Mouse (Mus musculus) erythroblast, embryonic 14.5 days (primary cell): ENCODE results near the gene Git2. TPM values are rescaled to one million over a fixed set of nuclear protein-coding genes. Genes with fewer than 3 reads are reported as not detected.

ENCODE experiments used
- H3K27me3 ChIP-seq: 2 replicates; pipeline ENCODE4 v1.6.1; 2012; ENCODE audit warnings: inconsistent platforms; ENCODE audit not compliant: control insufficient read depth
- H3K36me3 ChIP-seq: 2 replicates; pipeline ENCODE4 v1.6.1; 2012; ENCODE audit warnings: mild to moderate bottlenecking, inconsistent platforms; ENCODE audit not compliant: control insufficient read depth
- H3K4me1 ChIP-seq: 2 replicates; pipeline ENCODE4 v1.6.1; 2012; ENCODE audit warnings: inconsistent platforms; ENCODE audit not compliant: control insufficient read depth
- H3K4me3 ChIP-seq: replicated peaks from 2 replicates; pipeline ENCODE3; 2012; ENCODE audit warnings: moderate library complexity, mild to moderate bottlenecking, inconsistent platforms
- H3K9me3 ChIP-seq: 2 replicates; pipeline ENCODE4 v1.6.1; 2012; ENCODE audit warnings: low read length, inconsistent platforms, mixed read lengths; ENCODE audit not compliant: control insufficient read depth
- GATA1 ChIP-seq: IDR thresholded peaks from 2 replicates; pipeline ENCODE4 v1.6.1; 2012; ENCODE audit warnings: low read length, inconsistent platforms, mixed read lengths
- TAL1 ChIP-seq: IDR thresholded peaks from 3 replicates; pipeline ENCODE4 v1.6.1; 2012; ENCODE audit warnings: low read length, inconsistent platforms, mixed read lengths
- polyA plus RNA-seq: library from polyadenylated mRNA; stranded (reverse); fragments of >175 nt; gene quantifications from 2 replicates; pipeline ENCODE4 v1.2.3, GENCODE M21; 2012

Gene Git2
- polyA plus RNA-seq, 1 experiment: 7.0 TPM

DNA sequence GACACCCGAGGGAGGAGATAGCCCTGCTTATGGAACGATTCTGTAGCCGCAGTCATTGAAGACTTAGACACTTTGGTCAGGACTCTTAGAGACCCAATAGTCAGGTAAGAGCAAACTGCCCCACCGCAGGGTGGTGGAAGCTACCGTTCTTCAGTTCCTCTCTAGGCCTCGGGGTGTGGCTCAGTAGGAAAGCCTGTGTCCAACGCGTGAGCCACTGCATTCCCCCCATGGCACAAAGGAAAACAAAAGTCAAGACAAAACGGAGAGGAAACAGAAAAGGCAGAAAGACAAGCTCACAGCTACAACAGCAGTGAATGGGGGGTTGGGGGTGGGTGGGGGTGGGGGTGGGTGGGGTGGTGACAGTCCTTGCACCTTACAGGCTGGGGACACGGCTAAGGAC is 22.9 kb downstream of the Git2 start:
- H3K4me3 ChIP-seq: no peak overlapping the region
- TF ChIP-seq TAL1 (no peak), GATA1 (no peak)
- H3K27me3 ChIP-seq: no peaks in the 10 kb centered on the region
- H3K36me3 ChIP-seq: peaks cover 94% of the 10 kb centered on the region
- H3K4me1 ChIP-seq: no peaks in the 10 kb centered on the region
- no peaks in the 10 kb centered on the region for H3K9me3 ChIP-seq

- TF ChIP-seq GATA1 (no peak), TAL1 (no peak)
- Histone ChIP-seq H3K27me3 (no peaks in the 10 kb centered on the region), H3K4me1 (no peaks in the 10 kb centered on the region), H3K9me3 (no peaks in the 10 kb centered on the region), H3K4me3 (no peak overlapping the region), H3K36me3 (peaks cover 91% of the 10 kb centered on the region)
Measured at GRCm38 (mm10) chr5:114750325-114750724, 25.0 kb downstream of the Git2 start.

DNA sequence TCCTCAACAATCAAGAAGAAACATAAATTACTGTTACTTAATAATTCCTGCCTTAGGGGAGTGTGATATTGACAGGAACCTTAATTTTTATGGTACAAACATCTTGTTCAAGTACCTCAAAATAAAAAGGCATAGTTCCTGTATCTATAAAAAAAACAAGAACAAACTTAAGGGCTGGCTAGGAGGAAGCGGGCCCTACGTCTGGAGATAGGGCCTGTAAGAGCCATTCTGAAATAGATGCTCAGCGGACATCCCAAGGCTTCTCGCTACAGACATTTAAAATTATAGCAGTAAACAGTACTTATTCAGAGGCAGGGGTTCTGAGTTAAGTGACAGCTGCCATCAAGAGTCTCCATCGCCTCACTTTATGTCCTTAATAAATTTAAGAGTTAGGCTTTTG is 27.8 kb downstream of the Git2 start:
- peaks cover 92% of the 10 kb centered on the region for H3K36me3 ChIP-seq
- no peak overlapping the region for H3K4me3 ChIP-seq
- no peaks in the 10 kb centered on the region for H3K4me1 ChIP-seq
- no peaks in the 10 kb centered on the region for H3K27me3 ChIP-seq
- no peaks in the 10 kb centered on the region for H3K9me3 ChIP-seq
- TF ChIP-seq GATA1 (no peak), TAL1 (no peak)

DNA sequence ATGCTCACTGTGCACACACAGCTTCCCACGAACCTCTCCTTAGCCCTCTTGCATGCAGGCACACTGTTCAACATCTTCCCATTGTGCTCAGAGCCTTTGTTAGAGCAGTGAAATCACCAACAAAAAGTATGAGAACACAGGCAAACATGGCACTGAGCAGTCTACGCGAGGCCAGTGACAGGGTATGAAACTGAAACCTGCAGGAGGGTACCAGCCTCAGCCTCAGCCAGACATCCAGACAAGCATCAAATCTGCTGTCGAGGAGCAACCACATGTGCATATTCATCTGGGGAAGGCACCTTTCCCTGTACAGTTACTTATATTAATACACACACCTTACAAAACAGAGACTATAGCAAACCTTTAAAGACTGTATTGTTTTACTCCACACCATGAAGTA is 28.4 kb downstream of the Git2 start:
- no peaks in the 10 kb centered on the region for H3K4me1 ChIP-seq
- peaks cover 93% of the 10 kb centered on the region for H3K36me3 ChIP-seq
- no peak for TF ChIP-seq TAL1
- no peak for TF ChIP-seq GATA1
- no peaks in the 10 kb centered on the region for H3K9me3 ChIP-seq
- H3K27me3 ChIP-seq: no peaks in the 10 kb centered on the region
- no peak overlapping the region for H3K4me3 ChIP-seq

GRCm38 (mm10) chr5:114745581-114745980 is 29.7 kb downstream of the Git2 start:
- H3K36me3 ChIP-seq: peaks cover 89% of the 10 kb centered on the region
- no peak overlapping the region for H3K4me3 ChIP-seq
- TF ChIP-seq TAL1: no peak
- TF ChIP-seq GATA1: no peak

DNA sequence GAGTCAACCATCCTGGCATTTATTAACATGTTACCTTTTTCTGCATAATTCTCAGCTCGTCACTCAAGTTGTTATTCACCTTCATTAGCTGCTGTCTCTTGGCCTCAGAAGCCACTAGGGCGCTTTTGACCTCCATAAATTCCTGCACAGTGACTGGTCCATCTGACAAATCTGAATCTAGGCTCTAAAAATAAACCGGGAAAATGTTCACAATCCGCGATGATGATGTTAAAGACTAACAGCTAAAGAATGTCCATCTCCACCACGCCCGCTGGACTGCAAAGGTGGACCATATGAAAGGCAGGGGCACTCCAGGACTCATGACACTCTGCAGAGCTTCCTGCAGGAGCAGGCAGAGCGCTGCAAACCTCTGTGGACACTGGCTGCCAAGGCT is 31.6 kb downstream of the Git2 start:
- no peak for TF ChIP-seq TAL1
- no peak for TF ChIP-seq GATA1
- Histone ChIP-seq H3K4me1 (no peaks in the 10 kb centered on the region), H3K9me3 (no peaks in the 10 kb centered on the region), H3K4me3 (no peak overlapping the region), H3K27me3 (no peaks in the 10 kb centered on the region), H3K36me3 (peaks cover 89% of the 10 kb centered on the region)

More at GRCm38 (mm10) chr5:114745581-114745980, 29.7 kb downstream of the Git2 start:
- no peaks in the 10 kb centered on the region for H3K9me3 ChIP-seq
- no peaks in the 10 kb centered on the region for H3K27me3 ChIP-seq
- H3K4me1 ChIP-seq: no peaks in the 10 kb centered on the region

DNA sequence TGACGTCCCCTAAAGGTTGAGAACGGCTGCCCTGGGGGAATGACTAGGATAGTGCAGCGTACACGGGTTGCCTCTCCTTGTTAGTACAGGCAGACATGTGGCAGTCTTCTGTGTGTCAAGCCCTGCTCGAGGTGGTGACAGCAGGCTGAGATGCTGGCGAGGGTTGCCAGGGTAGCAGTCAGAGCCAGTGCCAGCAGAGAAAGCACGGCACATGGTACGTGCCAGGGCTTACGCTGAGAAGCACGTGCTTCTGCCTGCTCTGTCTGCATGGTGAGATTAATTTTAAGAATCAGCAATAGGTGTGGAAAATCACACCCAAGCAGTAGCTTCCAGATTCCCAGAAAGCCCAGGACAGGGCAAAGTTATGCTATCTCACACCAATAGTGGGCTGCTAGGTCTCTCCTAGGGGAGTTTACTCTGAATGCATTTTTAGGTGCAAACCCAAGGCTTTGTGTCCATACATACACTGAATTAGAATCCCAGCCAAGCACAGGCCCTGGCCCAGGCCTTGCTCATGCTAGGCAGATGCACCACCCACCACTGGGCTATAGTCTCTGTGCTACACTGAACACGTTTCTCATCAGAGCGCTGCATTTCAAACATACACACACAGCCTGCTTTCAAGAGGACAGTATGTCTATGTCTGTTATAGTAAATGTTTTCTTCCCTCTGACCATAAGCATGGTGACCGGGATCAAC is 32.2 kb downstream of the Git2 start:
- Histone ChIP-seq H3K4me1 (no peaks in the 10 kb centered on the region), H3K9me3 (no peaks in the 10 kb centered on the region), H3K27me3 (no peaks in the 10 kb centered on the region), H3K36me3 (peaks cover 89% of the 10 kb centered on the region), H3K4me3 (no peak overlapping the region)
- no peak for TF ChIP-seq GATA1
- no peak for TF ChIP-seq TAL1

GRCm38 (mm10) chr5:114742572-114742971 is 32.7 kb downstream of the Git2 start:
- H3K9me3 ChIP-seq: no peaks in the 10 kb centered on the region
- H3K27me3 ChIP-seq: no peaks in the 10 kb centered on the region
- TF ChIP-seq TAL1 (no peak), GATA1 (no peak)
- H3K36me3 ChIP-seq: peaks cover 90% of the 10 kb centered on the region
- H3K4me1 ChIP-seq: no peaks in the 10 kb centered on the region
- H3K4me3 ChIP-seq: no peak overlapping the region

DNA sequence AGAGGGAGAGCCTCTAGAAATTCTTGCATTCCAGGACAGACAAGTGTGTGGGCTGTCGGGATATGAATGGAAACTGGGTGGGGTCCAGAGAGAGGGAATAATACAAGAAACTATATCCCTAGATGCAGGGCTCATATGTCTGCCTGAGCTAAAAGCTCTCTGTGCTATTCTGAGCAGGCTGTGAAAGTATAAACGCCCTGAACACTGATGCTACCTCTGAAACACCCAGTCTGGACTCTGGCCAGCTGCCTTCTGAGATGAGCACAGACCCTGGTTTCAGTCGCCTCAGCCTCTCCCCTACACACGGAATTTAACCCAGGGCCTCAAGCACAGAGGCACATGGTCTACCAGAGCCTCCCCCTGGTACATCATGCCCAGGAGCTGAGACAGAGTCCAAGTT is 34.7 kb downstream of the Git2 start:
- Histone ChIP-seq H3K9me3 (no peaks in the 10 kb centered on the region), H3K4me1 (no peaks in the 10 kb centered on the region), H3K36me3 (peaks cover 96% of the 10 kb centered on the region)

GRCm38 (mm10) chr5:114738707-114739241 is 36.5 kb downstream of the Git2 start:
- Histone ChIP-seq H3K4me1 (no peaks in the 10 kb centered on the region), H3K4me3 (no peak overlapping the region), H3K9me3 (no peaks in the 10 kb centered on the region), H3K36me3 (peaks cover 94% of the 10 kb centered on the region), H3K27me3 (no peaks in the 10 kb centered on the region)
- no peak for TF ChIP-seq GATA1

More for the DNA sequence above, 34.7 kb downstream of the Git2 start:
- Histone ChIP-seq H3K27me3 (no peaks in the 10 kb centered on the region), H3K4me3 (no peak overlapping the region)
- no peak for TF ChIP-seq GATA1
- TF ChIP-seq TAL1: no peak
